Mouse (Mus musculus): ENCODE results near the gene Uqcr10. TPM values are rescaled to one million over a fixed set of nuclear protein-coding genes. Genes with fewer than 3 reads are reported as not detected.

The Uqcr10 gene
- polyA plus RNA-seq, 1 experiment from 2014 or later, result 1,482 TPM

- 89% methylated on average over 16 of the region's 16 CpGs for WGBS (ENCODE audit: insufficient replicate concordance)
Observed at GRCm38 (mm10) chr11:4738719-4739118, 34.6 kb upstream of the Uqcr10 start.

GRCm38 (mm10) chr11:4737682-4738081 lies 33.5 kb upstream of the Uqcr10 start:
- Histone ChIP-seq H3K9me3 (replicated peaks; ENCODE audit: control insufficient read depth, low read length) (no peaks in the 10 kb centered on the region), H3K9ac (ENCODE audit: low read depth, low read length) (no peak overlapping the region), H3K4me3 (ENCODE audit: low read depth, low read length) (no peak overlapping the region), H3K36me3 (ENCODE audit: control insufficient read depth, insufficient read depth, low read length) (no peaks in the 10 kb centered on the region), H3K4me1 (ENCODE audit: control insufficient read depth, insufficient read depth, low read length) (peaks cover 4% of the 10 kb centered on the region; the same call in 1 of the 2 replicates), H3K4me2 (no peak overlapping the region), H3K27ac (ENCODE audit: low read depth, low read length) (no peak overlapping the region), H3K27me3 (ENCODE audit: control insufficient read depth, insufficient read depth, low read length) (peaks cover 18% of the 10 kb centered on the region)
- no peak for ATAC-seq (replicated peaks; ENCODE audit: insufficient number of reproducible peaks, low FRiP score, low TSS enrichment)
- WGBS (ENCODE audit: insufficient replicate concordance), result 81% methylated on average over 10 of the region's 10 CpGs

More at GRCm38 (mm10) chr11:4738719-4739118, 34.6 kb upstream of the Uqcr10 start:
- no peak overlapping the region for H3K4me3 ChIP-seq (ENCODE audit: low read depth, low read length)
- no peak overlapping the region for H3K9ac ChIP-seq (ENCODE audit: low read depth, low read length)
- peaks cover 4% of the 10 kb centered on the region; the same call in 1 of the 2 replicates for H3K4me1 ChIP-seq (ENCODE audit: control insufficient read depth, insufficient read depth, low read length)
- H3K27ac ChIP-seq (ENCODE audit: low read depth, low read length), result no peak overlapping the region
- H3K4me2 ChIP-seq, result no peak overlapping the region
- ATAC-seq (replicated peaks; ENCODE audit: insufficient number of reproducible peaks, low FRiP score, low TSS enrichment), result no peak
- H3K36me3 ChIP-seq (ENCODE audit: control insufficient read depth, insufficient read depth, low read length), result no peaks in the 10 kb centered on the region
- peaks cover 28% of the 10 kb centered on the region for H3K27me3 ChIP-seq (ENCODE audit: control insufficient read depth, insufficient read depth, low read length)
- no peaks in the 10 kb centered on the region for H3K9me3 ChIP-seq (replicated peaks; ENCODE audit: control insufficient read depth, low read length)

GRCm38 (mm10) chr11:4736355-4736754 lies 32.2 kb upstream of the Uqcr10 start:
- Histone ChIP-seq H3K9ac (ENCODE audit: low read depth, low read length) (no peak overlapping the region), H3K4me3 (ENCODE audit: low read depth, low read length) (no peak overlapping the region), H3K4me2 (no peak overlapping the region), H3K27ac (ENCODE audit: low read depth, low read length) (no peak overlapping the region), H3K36me3 (ENCODE audit: control insufficient read depth, insufficient read depth, low read length) (0 out of 2 replicates have a peak, but pooled peaks cover 3% of the 10 kb centered on the region), H3K27me3 (ENCODE audit: control insufficient read depth, insufficient read depth, low read length) (peaks cover 9% of the 10 kb centered on the region), H3K9me3 (replicated peaks; ENCODE audit: control insufficient read depth, low read length) (no peaks in the 10 kb centered on the region), H3K4me1 (ENCODE audit: control insufficient read depth, insufficient read depth, low read length) (peaks cover 4% of the 10 kb centered on the region; the same call in 1 of the 2 replicates)
- no peak for ATAC-seq (replicated peaks; ENCODE audit: insufficient number of reproducible peaks, low FRiP score, low TSS enrichment)
- WGBS (ENCODE audit: insufficient replicate concordance), result 44% methylated on average over 6 of the region's 6 CpGs

- no peak overlapping the region for H3K4me2 ChIP-seq
- no peaks in the 10 kb centered on the region for H3K9me3 ChIP-seq (replicated peaks; ENCODE audit: control insufficient read depth, low read length)
- H3K27me3 ChIP-seq (ENCODE audit: control insufficient read depth, insufficient read depth, low read length), result peaks cover 3% of the 10 kb centered on the region; the same call in 1 of the 2 replicates
- 0 out of 2 replicates have a peak, but pooled peaks cover 3% of the 10 kb centered on the region for H3K36me3 ChIP-seq (ENCODE audit: control insufficient read depth, insufficient read depth, low read length)
- H3K4me3 ChIP-seq (ENCODE audit: low read depth, low read length), result no peak overlapping the region
- ATAC-seq (replicated peaks; ENCODE audit: insufficient number of reproducible peaks, low FRiP score, low TSS enrichment), result no peak
- H3K27ac ChIP-seq (ENCODE audit: low read depth, low read length), result no peak overlapping the region
- WGBS (ENCODE audit: insufficient replicate concordance), result 47% methylated on average over 12 of the region's 12 CpGs
- peaks cover 13% of the 10 kb centered on the region for H3K4me1 ChIP-seq (ENCODE audit: control insufficient read depth, insufficient read depth, low read length)
- no peak overlapping the region for H3K9ac ChIP-seq (ENCODE audit: low read depth, low read length)
Observed at GRCm38 (mm10) chr11:4734179-4734578, 30.0 kb upstream of the Uqcr10 start.

GRCm38 (mm10) chr11:4731781-4732180 lies 27.6 kb upstream of the Uqcr10 start:
- Histone ChIP-seq H3K9ac (ENCODE audit: low read depth, low read length) (no peak overlapping the region), H3K36me3 (ENCODE audit: control insufficient read depth, insufficient read depth, low read length) (0 out of 2 replicates have a peak, but pooled peaks cover 3% of the 10 kb centered on the region), H3K27me3 (ENCODE audit: control insufficient read depth, insufficient read depth, low read length) (peaks cover 3% of the 10 kb centered on the region; the same call in 1 of the 2 replicates), H3K4me3 (ENCODE audit: low read depth, low read length) (no peak overlapping the region), H3K4me2 (no peak overlapping the region), H3K9me3 (replicated peaks; ENCODE audit: control insufficient read depth, low read length) (no peaks in the 10 kb centered on the region), H3K27ac (ENCODE audit: low read depth, low read length) (no peak overlapping the region), H3K4me1 (ENCODE audit: control insufficient read depth, insufficient read depth, low read length) (peaks cover 13% of the 10 kb centered on the region)
- no peak for ATAC-seq (replicated peaks; ENCODE audit: insufficient number of reproducible peaks, low FRiP score, low TSS enrichment)
- 74% methylated on average over 7 of the region's 7 CpGs for WGBS (ENCODE audit: insufficient replicate concordance)

- Histone ChIP-seq H3K4me3 (ENCODE audit: low read depth, low read length) (no peak overlapping the region), H3K9ac (ENCODE audit: low read depth, low read length) (no peak overlapping the region), H3K4me2 (no peak overlapping the region), H3K27ac (ENCODE audit: low read depth, low read length) (no peak overlapping the region), H3K27me3 (ENCODE audit: control insufficient read depth, insufficient read depth, low read length) (peaks cover 3% of the 10 kb centered on the region; the same call in 1 of the 2 replicates), H3K9me3 (replicated peaks; ENCODE audit: control insufficient read depth, low read length) (no peaks in the 10 kb centered on the region), H3K4me1 (ENCODE audit: control insufficient read depth, insufficient read depth, low read length) (peaks cover 13% of the 10 kb centered on the region), H3K36me3 (ENCODE audit: control insufficient read depth, insufficient read depth, low read length) (peaks cover 3% of the 10 kb centered on the region; the same call in 1 of the 2 replicates)
- no peak for ATAC-seq (replicated peaks; ENCODE audit: insufficient number of reproducible peaks, low FRiP score, low TSS enrichment)
- 68% methylated on average over 5 of the region's 5 CpGs for WGBS (ENCODE audit: insufficient replicate concordance)
Observed at GRCm38 (mm10) chr11:4730913-4731312, 26.8 kb upstream of the Uqcr10 start.

- no peak for ATAC-seq (replicated peaks; ENCODE audit: insufficient number of reproducible peaks, low FRiP score, low TSS enrichment)
- H3K9me3 ChIP-seq (replicated peaks; ENCODE audit: control insufficient read depth, low read length), result no peaks in the 10 kb centered on the region
- no peak overlapping the region for H3K27ac ChIP-seq (ENCODE audit: low read depth, low read length)
- 74% methylated on average over 6 of the region's 6 CpGs for WGBS (ENCODE audit: insufficient replicate concordance)
- no peaks in the 10 kb centered on the region; the same call in 1 of the 2 replicates for H3K27me3 ChIP-seq (ENCODE audit: control insufficient read depth, insufficient read depth, low read length)
- H3K4me2 ChIP-seq, result no peak overlapping the region
- no peak overlapping the region for H3K9ac ChIP-seq (ENCODE audit: low read depth, low read length)
- peaks cover 9% of the 10 kb centered on the region for H3K4me1 ChIP-seq (ENCODE audit: control insufficient read depth, insufficient read depth, low read length)
- peaks cover 6% of the 10 kb centered on the region; the same call in 1 of the 2 replicates for H3K36me3 ChIP-seq (ENCODE audit: control insufficient read depth, insufficient read depth, low read length)
- no peak overlapping the region for H3K4me3 ChIP-seq (ENCODE audit: low read depth, low read length)
Observed at GRCm38 (mm10) chr11:4730096-4730495, 26.0 kb upstream of the Uqcr10 start.

- no peak overlapping the region for H3K27ac ChIP-seq (ENCODE audit: low read depth, low read length)
Observed at GRCm38 (mm10) chr11:4729603-4730002, 25.5 kb upstream of the Uqcr10 start.

GRCm38 (mm10) chr11:4721728-4722127 lies 17.6 kb upstream of the Uqcr10 start:
- no peaks in the 10 kb centered on the region for H3K9me3 ChIP-seq (replicated peaks; ENCODE audit: control insufficient read depth, low read length)
- H3K27me3 ChIP-seq (ENCODE audit: control insufficient read depth, insufficient read depth, low read length), result no peaks in the 10 kb centered on the region
- H3K36me3 ChIP-seq (ENCODE audit: control insufficient read depth, insufficient read depth, low read length), result peaks cover 3% of the 10 kb centered on the region; the same call in 1 of the 2 replicates
- no peak overlapping the region for H3K9ac ChIP-seq (ENCODE audit: low read depth, low read length)
- H3K4me3 ChIP-seq (ENCODE audit: low read depth, low read length), result no peak overlapping the region
- peaks cover 6% of the 10 kb centered on the region; the same call in 1 of the 2 replicates for H3K4me1 ChIP-seq (ENCODE audit: control insufficient read depth, insufficient read depth, low read length)
- H3K27ac ChIP-seq (ENCODE audit: low read depth, low read length), result no peak overlapping the region
- H3K4me2 ChIP-seq, result no peak overlapping the region
- 80% methylated on average over 8 of the region's 8 CpGs for WGBS (ENCODE audit: insufficient replicate concordance)
- ATAC-seq (replicated peaks; ENCODE audit: insufficient number of reproducible peaks, low FRiP score, low TSS enrichment), result no peak

More at GRCm38 (mm10) chr11:4729603-4730002, 25.5 kb upstream of the Uqcr10 start:
- Histone ChIP-seq H3K4me1 (ENCODE audit: control insufficient read depth, insufficient read depth, low read length) (peaks cover 9% of the 10 kb centered on the region), H3K9ac (ENCODE audit: low read depth, low read length) (no peak overlapping the region), H3K36me3 (ENCODE audit: control insufficient read depth, insufficient read depth, low read length) (peaks cover 6% of the 10 kb centered on the region; the same call in 1 of the 2 replicates), H3K27me3 (ENCODE audit: control insufficient read depth, insufficient read depth, low read length) (no peaks in the 10 kb centered on the region), H3K4me2 (no peak overlapping the region), H3K9me3 (replicated peaks; ENCODE audit: control insufficient read depth, low read length) (no peaks in the 10 kb centered on the region), H3K4me3 (ENCODE audit: low read depth, low read length) (no peak overlapping the region)
- ATAC-seq (replicated peaks; ENCODE audit: insufficient number of reproducible peaks, low FRiP score, low TSS enrichment), result peak; percentile 32; the same call in 1 of the 2 replicates
- WGBS (ENCODE audit: insufficient replicate concordance), result 38% methylated on average over 12 of the region's 12 CpGs

Data from heart, embryonic 11.5 days (tissue).